Mouse (Mus musculus) small intestine, adult 2 months (tissue): ENCODE results near the gene Cela1. TPM values are rescaled to one million over a fixed set of nuclear protein-coding genes. Genes with fewer than 3 reads are reported as not detected.

Experiments
- H3K27ac ChIP-seq: fragments of 200-500 bp; 2 replicates; pipeline ENCODE4 v1.5.1; 2012; ENCODE audit warnings: low read depth, low read length, control low read depth, inconsistent platforms; ENCODE audit not compliant: insufficient read depth
- H3K27me3 ChIP-seq: fragments of 200-500 bp; 2 replicates; pipeline ENCODE4 v1.6.1; 2012; ENCODE audit warnings: mild to moderate bottlenecking, moderate library complexity, low read length, inconsistent platforms; ENCODE audit not compliant: control insufficient read depth, insufficient read depth
- H3K36me3 ChIP-seq: fragments of 200-500 bp; 2 replicates; pipeline ENCODE4 v1.6.1; 2012; ENCODE audit warnings: mild to moderate bottlenecking, low read length, control low read depth, inconsistent platforms; ENCODE audit not compliant: control insufficient read depth, insufficient read depth
- H3K4me1 ChIP-seq: fragments of 200-500 bp; 2 replicates; pipeline ENCODE4 v1.6.1; 2012; ENCODE audit warnings: low read length, inconsistent platforms, mixed read lengths; ENCODE audit not compliant: control insufficient read depth, insufficient read depth, insufficient read length
- H3K4me3 ChIP-seq: fragments of 200-500 bp; 2 replicates; pipeline ENCODE4 v1.5.1; 2012; ENCODE audit warnings: low read depth, mild to moderate bottlenecking, control low read depth, inconsistent platforms, low read length, moderate library complexity
- CTCF ChIP-seq: fragments of 200-500 bp; IDR thresholded peaks from 2 replicates; pipeline ENCODE4 v1.5.1; 2012; ENCODE audit warnings: low read depth, mild to moderate bottlenecking, control low read depth, inconsistent platforms, low read length, moderate library complexity, mixed read lengths; ENCODE audit not compliant: insufficient replicate concordance, insufficient read length; ENCODE audit errors: extremely low read depth
- POLR2A ChIP-seq: fragments of 200-500 bp; IDR thresholded peaks from 2 replicates; pipeline ENCODE4 v1.6.1; 2012; ENCODE audit warnings: low read depth, mild to moderate bottlenecking, control low read depth, inconsistent platforms, low read length, moderate library complexity
- WGBS: fragments of 180-500 bp; shearing (Covaris S2); methylation state at CpG from one replicate; pipeline ENCODE4 v1.1.7; 2018; 5-methylcytosine and 5-hydroxymethylcytosine counted together
- polyA plus RNA-seq: library from polyadenylated mRNA; depleted of rRNA; stranded (reverse); fragments of >200 nt; gene quantifications from 2 replicates; pipeline ENCODE4 v1.2.3, GENCODE M21; 2012

Gene Cela1
- polyA plus RNA-seq, 1 experiment, result 55.9 TPM

- Histone ChIP-seq H3K27ac (no peak overlapping the region), H3K4me1 (peaks cover 19% of the 10 kb centered on the region), H3K36me3 (no peaks in the 10 kb centered on the region), H3K4me3 (no peak overlapping the region), H3K27me3 (no peaks in the 10 kb centered on the region)
- no peak for TF ChIP-seq POLR2A
- WGBS, result 62% methylated on average over 7 of the region's 7 CpGs
Observed at GRCm38 (mm10) chr15:100681770-100682169, 6.0 kb downstream of the Cela1 start.

- Histone ChIP-seq H3K36me3 (no peaks in the 10 kb centered on the region), H3K4me3 (no peak overlapping the region), H3K27ac (no peak overlapping the region), H3K4me1 (peaks cover 15% of the 10 kb centered on the region), H3K27me3 (no peaks in the 10 kb centered on the region)
- TF ChIP-seq CTCF, result no peak
- no peak for TF ChIP-seq POLR2A
- 40% methylated on average over 3 of the region's 3 CpGs for WGBS
Observed at GRCm38 (mm10) chr15:100680381-100680780, 7.3 kb downstream of the Cela1 start.

- H3K36me3 ChIP-seq, result no peaks in the 10 kb centered on the region
- H3K27me3 ChIP-seq, result no peaks in the 10 kb centered on the region
- TF ChIP-seq POLR2A, result no peak
- TF ChIP-seq CTCF, result no peak
- WGBS, result 23% methylated on average over 14 of the region's 14 CpGs
- peak overlapping the region; percentile 17 for H3K4me3 ChIP-seq
- peak overlapping the region; percentile 88 for H3K27ac ChIP-seq
- H3K4me1 ChIP-seq, result peaks cover 15% of the 10 kb centered on the region
Observed at GRCm38 (mm10) chr15:100679005-100679404, 8.7 kb downstream of the Cela1 start.

GRCm38 (mm10) chr15:100678581-100678980 lies 9.1 kb downstream of the Cela1 start:
- peaks cover 15% of the 10 kb centered on the region for H3K4me1 ChIP-seq
- no peaks in the 10 kb centered on the region for H3K36me3 ChIP-seq
- no peaks in the 10 kb centered on the region for H3K27me3 ChIP-seq
- 32% methylated on average over 12 of the region's 12 CpGs for WGBS
- TF ChIP-seq POLR2A, result no peak
- TF ChIP-seq CTCF, result no peak
- H3K4me3 ChIP-seq, result peak overlapping the region; percentile 17
- H3K27ac ChIP-seq, result peak overlapping the region; percentile 88

GRCm38 (mm10) chr15:100677675-100678074 lies 10.0 kb downstream of the Cela1 start:
- no peaks in the 10 kb centered on the region for H3K27me3 ChIP-seq
- peaks cover 15% of the 10 kb centered on the region for H3K4me1 ChIP-seq
- WGBS, result 82% methylated on average over 8 of the region's 8 CpGs
- H3K4me3 ChIP-seq, result no peak overlapping the region
- H3K36me3 ChIP-seq, result no peaks in the 10 kb centered on the region
- H3K27ac ChIP-seq, result no peak overlapping the region
- no peak for TF ChIP-seq CTCF
- no peak for TF ChIP-seq POLR2A

GRCm38 (mm10) chr15:100676521-100676920 lies 11.2 kb downstream of the Cela1 start:
- H3K36me3 ChIP-seq, result no peaks in the 10 kb centered on the region
- TF ChIP-seq POLR2A, result no peak
- TF ChIP-seq CTCF, result no peak
- no peaks in the 10 kb centered on the region for H3K27me3 ChIP-seq
- WGBS, result 46% methylated on average over 1 of the region's 1 CpGs
- no peak overlapping the region for H3K27ac ChIP-seq
- no peak overlapping the region for H3K4me3 ChIP-seq
- peaks cover 15% of the 10 kb centered on the region for H3K4me1 ChIP-seq

GRCm38 (mm10) chr15:100675486-100675885 lies 12.2 kb downstream of the Cela1 start:
- Histone ChIP-seq H3K27me3 (no peaks in the 10 kb centered on the region), H3K4me1 (peaks cover 15% of the 10 kb centered on the region), H3K27ac (no peak overlapping the region), H3K36me3 (no peaks in the 10 kb centered on the region), H3K4me3 (no peak overlapping the region)
- WGBS, result 77% methylated on average over 3 of the region's 3 CpGs
- TF ChIP-seq POLR2A, result no peak
- TF ChIP-seq CTCF, result no peak

GRCm38 (mm10) chr15:100674566-100674965 lies 13.2 kb downstream of the Cela1 start:
- 86% methylated on average over 10 of the region's 10 CpGs for WGBS
- H3K27ac ChIP-seq, result no peak overlapping the region
- TF ChIP-seq POLR2A, result no peak
- TF ChIP-seq CTCF, result no peak
- H3K27me3 ChIP-seq, result no peaks in the 10 kb centered on the region
- H3K4me3 ChIP-seq, result no peak overlapping the region
- H3K4me1 ChIP-seq, result peaks cover 12% of the 10 kb centered on the region
- no peaks in the 10 kb centered on the region for H3K36me3 ChIP-seq
